Mouse (Mus musculus) liver, postnatal 0 days (tissue): ENCODE results near the gene Uso1. TPM values are rescaled to one million over a fixed set of nuclear protein-coding genes. Genes with fewer than 3 reads are reported as not detected.

Source experiments
- ATAC-seq: fragments of 200-750 bp; cut with Nextera tagmentation; 2 replicates; pipeline ENCODE4 v1.8.0; 2017; ENCODE audit warnings: mild to moderate bottlenecking, moderate library complexity
- DNase-seq: peaks from one replicate; pipeline ENCODE4 v3.0.0-alpha.2; 2016
- H3K27ac ChIP-seq: fragments of 300-500 bp; sonication (generic); 2 replicates; pipeline ENCODE4 v1.5.1; 2014; ENCODE audit warnings: antibody characterized with exemption, moderate library complexity, mild to moderate bottlenecking, low read depth
- H3K27me3 ChIP-seq: fragments of 300-500 bp; sonication (generic); 2 replicates; pipeline ENCODE4 v1.6.1; 2014; ENCODE audit warnings: low read length, control low read depth, mixed read lengths; ENCODE audit not compliant: insufficient read depth
- H3K36me3 ChIP-seq: fragments of 300-500 bp; sonication (generic); replicated peaks from 2 replicates; pipeline ENCODE4 v1.6.1; 2014; ENCODE audit warnings: mild to moderate bottlenecking, control low read depth, low read length, moderate library complexity, mixed read lengths; ENCODE audit not compliant: insufficient read depth
- H3K4me1 ChIP-seq: fragments of 300-500 bp; sonication (generic); 2 replicates; pipeline ENCODE4 v1.6.1; 2014; ENCODE audit warnings: antibody characterized with exemption, mild to moderate bottlenecking, control low read depth; ENCODE audit not compliant: insufficient read depth
- H3K4me2 ChIP-seq: fragments of 300-500 bp; sonication (generic); 2 replicates; pipeline ENCODE4 v1.6.1; 2014; ENCODE audit warnings: low read depth, mild to moderate bottlenecking, low read length, moderate library complexity, mixed read lengths
- H3K4me3 ChIP-seq: fragments of 300-500 bp; sonication (generic); 2 replicates; pipeline ENCODE4 v1.5.1; 2014; ENCODE audit warnings: low read depth, low read length
- H3K9ac ChIP-seq: fragments of 300-500 bp; sonication (generic); replicated peaks from 2 replicates; pipeline ENCODE4 v1.6.1; 2014; ENCODE audit warnings: mild to moderate bottlenecking, moderate library complexity
- H3K9me3 ChIP-seq: fragments of 300-500 bp; sonication (generic); 2 replicates; pipeline ENCODE4 v1.6.1; 2016; ENCODE audit warnings: mild to moderate bottlenecking, control low read depth, low read length, mixed read lengths
- CTCF ChIP-seq: sonication (generic); IDR thresholded peaks from 2 replicates; pipeline ENCODE4 v1.5.1; 2016; ENCODE audit warnings: antibody characterized with exemption, low read depth
- EP300 ChIP-seq: IDR thresholded peaks from 2 replicates; pipeline ENCODE4 v1.6.1; 2016; ENCODE audit warnings: antibody characterized with exemption, low read depth, mild to moderate bottlenecking
- WGBS: fragments of 180-500 bp; shearing (Covaris S2); extraction: QIAGEN DNeasy Blood & Tissue Kit; methylation state at CpG from one replicate; pipeline ENCODE4 v1.1.7; 2014; ENCODE audit not compliant: insufficient replicate concordance; 5-methylcytosine and 5-hydroxymethylcytosine counted together
- polyA plus RNA-seq: library from polyadenylated mRNA; unstranded; fragments of >200 nt; fragmentation: Nextera tagmentation; extraction: Ambion mirVana; gene quantifications from 2 replicates; pipeline ENCODE4 v1.2.1, GENCODE M21; 2015

The Uso1 gene
- polyA plus RNA-seq, 1 experiment from 2014 or later = 22.2 TPM

DNA sequence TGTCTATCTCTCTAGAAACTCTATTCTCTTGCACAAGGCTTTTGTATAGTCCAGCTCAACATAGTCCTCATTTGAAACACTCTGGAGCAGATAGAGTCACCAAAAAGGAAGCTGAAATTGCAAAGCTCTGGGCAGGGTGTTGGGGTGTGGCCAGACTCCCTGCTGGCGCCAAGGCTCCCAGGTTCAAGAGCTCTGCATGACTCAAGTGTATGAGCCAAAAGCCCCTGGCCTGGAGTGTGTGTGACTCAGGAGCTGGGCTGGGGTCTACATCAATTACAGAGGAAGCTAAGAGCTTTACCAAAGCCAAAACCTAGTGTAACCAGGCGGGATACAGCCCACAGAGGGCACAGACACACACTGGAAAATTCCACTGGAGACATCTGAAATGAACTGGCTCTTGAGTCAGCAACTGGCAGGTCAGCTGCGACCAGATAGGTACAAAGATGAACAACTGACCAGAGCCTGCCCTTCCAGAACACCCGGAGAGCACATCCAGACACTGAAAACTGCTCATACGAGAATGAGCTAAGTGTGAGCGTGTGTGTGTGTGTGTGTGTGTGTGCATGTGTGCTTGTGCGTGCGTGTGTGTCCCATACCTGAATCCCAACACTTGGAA lies 82.7 kb downstream of the Uso1 start:
- H3K4me2 ChIP-seq = no peak overlapping the region
- H3K27me3 ChIP-seq = no peaks in the 10 kb centered on the region
- no peaks in the 10 kb centered on the region for H3K4me1 ChIP-seq
- TF ChIP-seq EP300 (no peak), CTCF (no peak)
- no peaks in the 10 kb centered on the region for H3K36me3 ChIP-seq
- H3K4me3 ChIP-seq = no peak overlapping the region
- ATAC-seq (no peak), DNase-seq (no peak)
- WGBS = 79% methylated on average over 8 of the region's 8 CpGs
- H3K9me3 ChIP-seq = no peaks in the 10 kb centered on the region
- no peak overlapping the region for H3K27ac ChIP-seq
- H3K9ac ChIP-seq = no peak overlapping the region

DNA sequence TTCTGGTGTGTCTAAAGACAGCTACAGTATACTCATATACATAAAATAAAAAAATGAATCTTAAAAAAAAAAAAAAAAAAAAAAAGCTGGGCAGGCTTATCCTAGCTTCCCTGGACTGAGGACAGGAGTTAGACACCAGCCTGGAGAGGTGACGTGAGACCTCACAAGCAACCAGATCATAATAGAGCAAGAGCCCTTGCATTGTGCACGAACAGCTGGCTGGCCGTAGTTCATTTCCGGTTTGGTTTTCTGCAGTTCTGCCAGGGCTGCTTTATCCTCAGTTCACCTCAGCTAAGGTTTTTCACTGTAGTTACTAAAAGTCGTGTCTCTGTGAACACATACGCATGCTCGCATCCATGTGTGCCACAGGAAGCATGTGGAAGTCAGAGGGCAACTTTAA lies 90.0 kb downstream of the Uso1 start:
- no peak for DNase-seq
- no peak overlapping the region for H3K27ac ChIP-seq
- no peak for ATAC-seq
- H3K27me3 ChIP-seq = no peaks in the 10 kb centered on the region
- no peaks in the 10 kb centered on the region for H3K36me3 ChIP-seq
- no peak overlapping the region for H3K4me2 ChIP-seq
- H3K9me3 ChIP-seq = no peaks in the 10 kb centered on the region
- 74% methylated on average over 7 of the region's 7 CpGs for WGBS
- H3K4me1 ChIP-seq = no peaks in the 10 kb centered on the region
- no peak overlapping the region for H3K9ac ChIP-seq
- no peak overlapping the region for H3K4me3 ChIP-seq
- TF ChIP-seq CTCF (no peak), EP300 (no peak)

DNA sequence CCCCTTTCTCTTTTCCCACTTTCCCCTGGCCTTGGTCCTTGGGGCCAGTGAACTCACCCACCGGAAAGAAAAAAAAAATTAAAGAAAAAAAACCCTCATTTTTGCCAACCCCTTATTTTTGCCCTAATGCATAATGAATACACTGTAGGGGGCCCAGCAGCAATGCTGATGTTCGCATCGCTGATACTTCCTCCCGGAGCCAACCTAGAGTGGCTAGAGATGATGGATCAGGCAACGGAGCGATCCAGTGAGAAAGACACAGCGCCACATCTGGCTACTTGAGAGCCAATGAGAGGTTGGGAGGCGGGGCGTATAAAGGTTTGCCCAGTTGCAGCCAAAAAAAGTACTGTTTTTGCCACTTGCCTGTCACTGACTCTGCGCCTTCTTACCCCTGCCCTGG lies 91.0 kb downstream of the Uso1 start:
- no peak for ATAC-seq
- Histone ChIP-seq H3K9ac (no peak overlapping the region), H3K27ac (no peak overlapping the region), H3K4me2 (no peak overlapping the region), H3K4me3 (no peak overlapping the region), H3K36me3 (no peaks in the 10 kb centered on the region), H3K4me1 (no peaks in the 10 kb centered on the region), H3K27me3 (no peaks in the 10 kb centered on the region), H3K9me3 (no peaks in the 10 kb centered on the region)
- WGBS = 39% methylated on average over 10 of the region's 10 CpGs
- TF ChIP-seq EP300 = no peak
- DNase-seq = no peak

DNA sequence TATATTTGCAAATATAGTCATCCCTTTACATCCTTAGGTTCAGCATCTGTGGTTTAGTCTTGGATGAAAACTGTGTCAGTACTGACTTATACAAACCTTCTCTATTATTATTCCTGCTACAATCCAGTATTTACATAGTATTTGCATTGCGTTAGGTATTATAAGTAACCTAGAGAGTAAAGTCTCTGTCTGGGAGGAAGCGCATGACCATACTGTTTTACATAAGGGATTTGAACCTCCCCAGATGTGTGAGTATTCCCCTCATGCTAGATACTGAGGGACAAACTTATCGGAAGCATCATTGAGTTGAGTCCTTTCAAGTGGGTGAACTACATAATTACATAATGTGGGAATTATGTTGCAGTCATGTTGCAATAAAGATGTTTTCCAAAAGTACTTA lies 91.8 kb downstream of the Uso1 start:
- no peaks in the 10 kb centered on the region for H3K9me3 ChIP-seq
- ATAC-seq (no peak), DNase-seq (no peak)
- no peaks in the 10 kb centered on the region for H3K27me3 ChIP-seq
- no peak overlapping the region for H3K27ac ChIP-seq
- no peaks in the 10 kb centered on the region for H3K4me1 ChIP-seq
- H3K36me3 ChIP-seq = no peaks in the 10 kb centered on the region
- H3K9ac ChIP-seq = no peak overlapping the region
- no peak overlapping the region for H3K4me3 ChIP-seq
- no peak overlapping the region for H3K4me2 ChIP-seq
- 92% methylated on average over 3 of the region's 3 CpGs for WGBS
- TF ChIP-seq EP300 (no peak), CTCF (no peak)

DNA sequence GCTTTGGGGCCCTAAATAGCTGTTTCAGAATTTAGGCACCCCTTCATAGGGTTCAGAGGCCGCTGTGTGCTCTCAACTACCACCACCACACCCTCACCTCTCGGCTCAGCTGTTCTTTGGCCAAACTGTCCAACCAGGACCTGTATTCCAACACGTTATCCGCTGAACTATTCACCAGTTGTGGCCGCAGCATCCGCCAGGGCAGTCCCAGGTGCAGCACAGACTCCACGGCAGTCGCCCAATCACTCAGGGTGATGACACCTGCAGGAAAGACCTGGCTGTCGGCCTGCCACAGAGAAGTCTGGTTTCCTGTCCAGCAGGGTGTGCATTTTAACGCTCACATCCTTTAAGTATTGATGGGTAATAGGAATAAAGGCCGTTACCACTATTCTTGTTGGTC lies 92.6 kb downstream of the Uso1 start:
- no peaks in the 10 kb centered on the region for H3K36me3 ChIP-seq
- H3K27ac ChIP-seq = no peak overlapping the region
- no peak overlapping the region for H3K9ac ChIP-seq
- WGBS = 83% methylated on average over 11 of the region's 11 CpGs
- H3K27me3 ChIP-seq = no peaks in the 10 kb centered on the region
- no peaks in the 10 kb centered on the region for H3K9me3 ChIP-seq
- H3K4me3 ChIP-seq = no peak overlapping the region
- ATAC-seq (no peak), DNase-seq (no peak)
- TF ChIP-seq CTCF = no peak
- no peak for TF ChIP-seq EP300
- no peaks in the 10 kb centered on the region for H3K4me1 ChIP-seq
- no peak overlapping the region for H3K4me2 ChIP-seq

DNA sequence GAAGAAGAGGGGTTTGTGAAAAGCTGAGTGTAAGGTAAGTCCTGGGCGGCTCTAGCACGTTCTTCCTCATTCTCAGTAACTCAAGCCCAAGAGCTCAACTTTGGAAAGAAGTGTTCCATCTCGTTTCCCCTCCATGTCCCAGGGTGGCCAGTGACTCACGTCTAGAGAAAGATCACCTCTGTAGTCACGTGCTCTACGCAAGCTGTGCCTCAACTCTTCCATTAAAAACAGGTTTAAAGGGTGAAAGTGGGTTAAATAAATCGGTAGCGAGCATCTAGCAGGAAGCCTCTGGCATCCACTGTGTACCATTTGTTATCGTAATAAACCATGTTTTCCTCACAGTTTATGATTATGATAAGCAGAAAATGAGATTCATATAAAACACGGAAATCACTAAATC lies 94.1 kb downstream of the Uso1 start:
- Histone ChIP-seq H3K9me3 (no peaks in the 10 kb centered on the region), H3K4me1 (no peaks in the 10 kb centered on the region), H3K9ac (no peak overlapping the region), H3K4me2 (no peak overlapping the region), H3K36me3 (no peaks in the 10 kb centered on the region), H3K4me3 (no peak overlapping the region), H3K27me3 (no peaks in the 10 kb centered on the region), H3K27ac (no peak overlapping the region)
- DNase-seq (no peak), ATAC-seq (no peak)
- 71% methylated on average over 10 of the region's 10 CpGs for WGBS
- TF ChIP-seq EP300 = no peak
- no peak for TF ChIP-seq CTCF

DNA sequence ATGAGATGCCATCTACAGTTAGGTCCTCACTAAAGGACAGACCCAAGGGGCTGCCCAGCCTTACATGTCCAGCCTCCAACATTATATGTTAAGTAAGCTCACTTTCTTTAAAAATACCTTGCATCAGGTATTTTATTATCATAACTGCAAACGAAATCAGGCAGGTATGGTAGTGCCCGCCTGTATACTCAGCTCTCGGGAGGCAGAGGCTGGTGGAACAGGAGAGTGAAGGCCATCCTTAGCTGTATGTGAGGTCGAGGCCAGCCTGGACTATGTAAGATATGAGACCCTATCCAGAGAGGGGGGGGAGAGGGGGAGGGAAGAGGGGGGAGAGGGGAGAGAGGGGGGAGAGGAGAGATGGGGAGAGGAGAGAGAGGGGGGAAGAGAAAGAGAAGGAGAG lies 95.6 kb downstream of the Uso1 start:
- Histone ChIP-seq H3K9me3 (no peaks in the 10 kb centered on the region), H3K27ac (no peak overlapping the region), H3K36me3 (no peaks in the 10 kb centered on the region), H3K4me3 (no peak overlapping the region), H3K27me3 (no peaks in the 10 kb centered on the region), H3K9ac (no peak overlapping the region), H3K4me2 (no peak overlapping the region), H3K4me1 (no peaks in the 10 kb centered on the region)
- WGBS = 72% methylated on average over 4 of the region's 4 CpGs
- DNase-seq (no peak), ATAC-seq (no peak)
- TF ChIP-seq CTCF = no peak
- TF ChIP-seq EP300 = no peak
